Mouse (Mus musculus) lung, adult 2 months (tissue): ENCODE measurements around the gene U2af2. TPM values are rescaled to one million over a fixed set of nuclear protein-coding genes. Genes with fewer than 3 reads are reported as not detected.

ENCODE experiments used
- DNase-seq: peaks from one replicate; pipeline ENCODE4 v3.0.0; 2022
- H3K4me1 ChIP-seq: fragments of 200-500 bp; 2 replicates; pipeline ENCODE4 v1.6.1; 2011; ENCODE audit warnings: low read length; ENCODE audit not compliant: control insufficient read depth, insufficient read depth
- H3K4me3 ChIP-seq: fragments of 200-500 bp; replicated peaks from 2 replicates; pipeline ENCODE3; 2011; ENCODE audit warnings: low read depth, mild to moderate bottlenecking, control low read depth, low read length; ENCODE audit errors: extremely low read depth
- CTCF ChIP-seq: fragments of 200-500 bp; IDR thresholded peaks from 2 replicates; pipeline ENCODE4 v1.5.1; 2011; ENCODE audit warnings: mild to moderate bottlenecking, low read length, control low read depth; ENCODE audit not compliant: insufficient read depth
- POLR2A ChIP-seq: fragments of 200-500 bp; IDR thresholded peaks from 2 replicates; pipeline ENCODE4 v1.6.1; 2011; ENCODE audit warnings: low read depth, mild to moderate bottlenecking, control low read depth, low read length, borderline replicate concordance; ENCODE audit errors: extremely low read depth
- WGBS: fragments of 180-500 bp; shearing (Covaris S2); methylation state at CpG from one replicate; pipeline ENCODE4 v1.1.7; 2018; 5-methylcytosine and 5-hydroxymethylcytosine counted together
- polyA plus RNA-seq: library from polyadenylated mRNA; depleted of rRNA; stranded (reverse); fragments of >200 nt; gene quantifications from 2 replicates; pipeline ENCODE4 v1.2.3, GENCODE M21; 2012

U2af2 gene
- polyA plus RNA-seq, 1 experiment = 189 TPM

GRCm38 (mm10) chr7:5037026-5037425, 24.9 kb upstream of the U2af2 start:
- H3K4me1 ChIP-seq = peaks cover 7% of the 10 kb centered on the region
- TF ChIP-seq POLR2A = no peak
- no peak for TF ChIP-seq CTCF
- DNase-seq = no peak
- 93% methylated on average over 7 of the region's 7 CpGs for WGBS
- H3K4me3 ChIP-seq = no peak overlapping the region

GRCm38 (mm10) chr7:5037467-5037866, 24.5 kb upstream of the U2af2 start:
- no peak for DNase-seq
- WGBS = 84% methylated on average over 8 of the region's 8 CpGs
- Histone ChIP-seq H3K4me3 (no peak overlapping the region), H3K4me1 (peaks cover 7% of the 10 kb centered on the region)
- TF ChIP-seq POLR2A = no peak
- no peak for TF ChIP-seq CTCF

- WGBS = 1% methylated on average over 48 of the region's 48 CpGs
- DNase-seq = peak; percentile 96
- peaks cover 7% of the 10 kb centered on the region for H3K4me1 ChIP-seq
- no peak for TF ChIP-seq CTCF
- peak; percentile 64; the same call in 1 of the 2 replicates for TF ChIP-seq POLR2A
- H3K4me3 ChIP-seq = peak within 1 kb of the TSS; percentile 99
Measured at GRCm38 (mm10) chr7:5038109-5038732, 23.7 kb upstream of the U2af2 start, which contains the start of gene Zfp784. Gene Zfp784 (minus strand): TSS chr7:5038446.

- TF ChIP-seq POLR2A (no peak), CTCF (no peak)
- DNase-seq = no peak
- peak overlapping the region; percentile 99 for H3K4me3 ChIP-seq
- 21% methylated on average over 5 of the region's 5 CpGs for WGBS
- peaks cover 7% of the 10 kb centered on the region for H3K4me1 ChIP-seq
Measured at GRCm38 (mm10) chr7:5038940-5039339, 23.0 kb upstream of the U2af2 start.

GRCm38 (mm10) chr7:5044981-5045380, 17.0 kb upstream of the U2af2 start:
- DNase-seq = no peak
- Histone ChIP-seq H3K4me1 (no peaks in the 10 kb centered on the region), H3K4me3 (no peak overlapping the region)
- TF ChIP-seq POLR2A (no peak), CTCF (no peak)
- WGBS = 77% methylated on average over 2 of the region's 2 CpGs

- no peaks in the 10 kb centered on the region for H3K4me1 ChIP-seq
- TF ChIP-seq CTCF = no peak
- H3K4me3 ChIP-seq = no peak overlapping the region
- 68% methylated on average over 2 of the region's 2 CpGs for WGBS
- no peak for DNase-seq
Measured at GRCm38 (mm10) chr7:5046112-5046511, 15.8 kb upstream of the U2af2 start.

- no peak for TF ChIP-seq POLR2A
- no peak for TF ChIP-seq CTCF
- DNase-seq = peak; percentile 25
- Histone ChIP-seq H3K4me1 (no peaks in the 10 kb centered on the region), H3K4me3 (no peak overlapping the region)
- WGBS = 16% methylated on average over 2 of the region's 2 CpGs
Measured at GRCm38 (mm10) chr7:5047313-5047712, 14.6 kb upstream of the U2af2 start.

- Histone ChIP-seq H3K4me3 (peak within 1 kb of the TSS; percentile 67), H3K4me1 (peaks cover 4% of the 10 kb centered on the region; the same call in 1 of the 2 replicates)
- DNase-seq = peak; percentile 80
- whole genome bisulfite sequencing = 1% methylated on average over 64 of the region's 65 CpGs
- TF ChIP-seq CTCF (no peak), POLR2A (peak; percentile 33; the same call in 1 of the 2 replicates)
Measured at GRCm38 (mm10) chr7:5051193-5052192, 10.4 kb upstream of the U2af2 start, which contains the start of gene Zfp580. Gene Zfp580 (plus strand): TSS chr7:5051538.

GRCm38 (mm10) chr7:5052438-5052837, 9.5 kb upstream of the U2af2 start:
- WGBS = 5% methylated on average over 12 of the region's 12 CpGs
- peaks cover 4% of the 10 kb centered on the region; the same call in 1 of the 2 replicates for H3K4me1 ChIP-seq
- TF ChIP-seq POLR2A (no peak), CTCF (no peak)
- H3K4me3 ChIP-seq = no peak overlapping the region
- DNase-seq = no peak

GRCm38 (mm10) chr7:5052931-5053343, 9.0 kb upstream of the U2af2 start:
- 19% methylated on average over 45 of the region's 45 CpGs for WGBS
- TF ChIP-seq POLR2A (no peak), CTCF (no peak)
- no peak overlapping the region for H3K4me3 ChIP-seq
- H3K4me1 ChIP-seq = peaks cover 4% of the 10 kb centered on the region; the same call in 1 of the 2 replicates
- no peak for DNase-seq
